Mouse (Mus musculus): ENCODE measurements around the gene Phf3. TPM values are rescaled to one million over a fixed set of nuclear protein-coding genes. Genes with fewer than 3 reads are reported as not detected.

The Phf3 gene
- polyA plus RNA-seq, 1 experiment from 2014 or later, result 44.9 TPM

DNA sequence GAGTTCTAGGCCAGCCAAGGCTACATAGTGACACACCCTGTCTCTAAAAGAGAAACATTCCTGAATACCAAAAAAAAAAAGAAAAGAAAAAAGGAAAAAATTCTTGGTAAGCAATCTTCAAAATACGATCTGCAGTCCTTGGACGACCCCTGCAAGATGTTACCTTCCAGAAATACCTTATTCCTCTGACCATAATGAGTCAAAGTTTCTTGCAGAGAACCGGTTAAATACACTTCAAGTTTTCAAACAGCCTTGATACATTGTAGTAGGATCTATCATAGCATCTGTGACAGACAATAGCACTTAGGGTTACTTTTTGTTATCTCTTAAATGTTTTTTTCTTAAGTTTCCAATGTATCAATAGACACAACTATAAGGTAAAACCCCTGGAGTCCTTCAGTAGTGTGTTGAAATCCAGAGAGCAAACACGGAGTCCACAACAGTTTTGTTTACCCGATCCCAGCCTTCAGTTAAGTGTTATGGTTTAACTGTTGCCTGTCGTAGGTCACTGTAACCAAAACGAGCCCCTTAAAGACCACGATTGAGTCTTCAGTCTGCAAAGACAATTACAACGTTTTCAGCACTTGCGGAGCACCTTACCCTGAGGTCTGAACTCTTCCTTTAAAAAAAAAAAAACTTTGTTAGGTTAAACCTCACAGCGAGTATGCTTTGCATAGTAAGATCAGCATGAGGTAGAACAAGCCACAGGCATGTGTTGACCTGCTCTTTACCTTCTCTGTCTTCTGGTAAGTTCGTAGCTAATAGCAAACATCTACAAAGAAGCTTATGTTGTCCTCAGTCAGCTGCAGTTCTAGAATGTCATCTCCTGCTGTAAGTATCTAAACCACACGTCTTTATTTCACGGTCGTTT, 775 bp upstream of the Phf3 start:
- H3K4me1 ChIP-seq (replicated peaks), result peaks cover 10% of the 10 kb centered on the region
- no peak for ATAC-seq (ENCODE audit: insufficient number of reproducible peaks, insufficient read depth, low FRiP score, low TSS enrichment, low read depth)
- H3K4me2 ChIP-seq, result peak overlapping the region; percentile 49
- peak overlapping the region; percentile 94; the same call in 1 of the 2 replicates for H3K9ac ChIP-seq (replicated peaks)
- peak overlapping the region; percentile 90 for H3K4me3 ChIP-seq (replicated peaks)
- no peaks in the 10 kb centered on the region for H3K36me3 ChIP-seq
- peak overlapping the region; percentile 99 for H3K27ac ChIP-seq
- 43% methylated on average over 15 of the region's 15 CpGs for WGBS
- H3K27me3 ChIP-seq, result no peaks in the 10 kb centered on the region
- H3K9me3 ChIP-seq, result no peaks in the 10 kb centered on the region

DNA sequence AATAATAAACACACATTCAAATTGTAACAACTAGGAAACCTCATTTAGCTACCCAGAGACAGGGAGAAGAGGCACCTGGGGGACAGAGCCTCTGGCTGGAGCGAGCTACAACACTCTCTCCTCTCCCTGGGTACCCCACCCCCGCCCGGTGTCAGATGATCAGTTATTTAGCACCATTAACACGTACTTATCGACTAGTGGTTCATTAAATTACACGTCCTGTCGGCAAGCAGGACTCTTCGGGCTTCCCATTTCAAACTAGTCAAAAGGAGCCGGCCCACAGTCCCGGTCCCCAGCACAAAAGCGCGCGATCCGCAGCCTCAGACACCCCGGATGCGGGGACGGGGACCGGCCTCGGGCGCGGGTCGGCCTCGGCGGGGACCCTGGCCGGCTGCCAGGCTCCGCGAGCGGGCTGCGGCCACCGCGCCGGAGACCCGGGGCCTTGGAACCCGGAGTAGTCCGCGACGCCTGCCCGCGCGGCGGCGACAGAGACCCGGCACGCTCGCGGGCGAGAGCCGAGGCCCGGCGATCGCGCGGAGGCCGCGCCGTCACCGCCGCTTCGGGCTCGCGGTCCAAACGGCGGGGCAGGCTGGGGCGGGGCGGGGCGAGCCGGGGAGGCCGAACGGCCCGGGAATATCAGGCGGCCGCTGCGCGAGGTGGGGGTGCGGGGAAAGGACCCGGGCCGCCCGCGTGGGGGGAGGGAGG, 733 bp downstream of the Phf3 start:
- H3K9ac ChIP-seq (replicated peaks), result peak overlapping the region; percentile 94
- peak overlapping the region; percentile 90 for H3K4me3 ChIP-seq (replicated peaks)
- H3K36me3 ChIP-seq, result no peaks in the 10 kb centered on the region
- H3K4me2 ChIP-seq, result peak overlapping the region; percentile 61
- 0 out of 2 replicates have a peak, but pooled peaks have one; percentile 18 for ATAC-seq (ENCODE audit: insufficient number of reproducible peaks, insufficient read depth, low FRiP score, low TSS enrichment, low read depth)
- peak overlapping the region; percentile 99 for H3K27ac ChIP-seq
- under 1% methylated on average over 58 of the region's 79 CpGs for WGBS
- peaks cover 10% of the 10 kb centered on the region for H3K4me1 ChIP-seq (replicated peaks)
- H3K27me3 ChIP-seq, result no peaks in the 10 kb centered on the region
- no peaks in the 10 kb centered on the region for H3K9me3 ChIP-seq

DNA sequence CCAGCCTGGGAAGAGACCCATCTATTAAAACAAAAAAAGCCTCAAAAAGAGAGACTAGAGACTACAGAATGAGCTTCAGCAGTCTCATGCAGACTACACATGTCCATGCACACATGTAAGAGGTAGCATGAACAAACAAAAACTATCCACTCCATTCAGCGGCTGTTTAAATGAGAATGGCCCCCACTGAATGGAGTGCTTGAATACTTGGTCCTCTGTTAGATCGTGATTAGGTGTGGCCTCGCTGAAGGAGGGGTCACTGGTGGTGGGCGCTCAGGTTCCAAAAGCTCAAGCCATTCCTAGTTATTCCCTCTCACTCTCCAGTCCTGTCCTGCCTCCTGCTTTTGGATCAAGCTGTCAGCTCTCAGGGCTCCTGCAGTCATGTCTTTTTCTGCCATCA, 5.9 kb downstream of the Phf3 start:
- no peak for ATAC-seq (ENCODE audit: insufficient number of reproducible peaks, insufficient read depth, low FRiP score, low TSS enrichment, low read depth)
- no peak overlapping the region for H3K27ac ChIP-seq
- H3K9ac ChIP-seq (replicated peaks), result no peak overlapping the region
- no peaks in the 10 kb centered on the region for H3K36me3 ChIP-seq
- H3K9me3 ChIP-seq, result no peaks in the 10 kb centered on the region
- peaks cover 10% of the 10 kb centered on the region for H3K4me1 ChIP-seq (replicated peaks)
- H3K27me3 ChIP-seq, result no peaks in the 10 kb centered on the region
- no peak overlapping the region for H3K4me2 ChIP-seq
- no peak overlapping the region for H3K4me3 ChIP-seq (replicated peaks)
- 90% methylated on average over 4 of the region's 4 CpGs for WGBS

DNA sequence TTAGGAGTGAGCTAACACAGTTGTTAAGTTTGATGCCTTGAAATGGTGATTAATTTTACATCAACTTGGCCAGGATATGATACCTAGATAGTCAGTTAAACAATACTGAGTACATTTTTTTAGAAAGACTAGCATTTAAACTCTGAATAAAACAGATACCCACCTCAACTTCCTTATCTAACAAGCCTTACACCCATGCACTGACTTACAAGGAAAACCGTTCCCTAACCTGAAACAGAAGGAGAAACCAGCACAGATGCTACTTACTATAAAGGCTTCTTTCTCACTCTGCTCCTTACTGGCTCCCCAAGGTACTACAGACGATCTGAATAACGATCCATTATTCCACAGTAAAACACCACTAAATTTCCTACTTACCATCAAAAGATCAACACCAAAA, 21.2 kb downstream of the Phf3 start:
- Histone ChIP-seq H3K4me1 (replicated peaks) (no peaks in the 10 kb centered on the region), H3K36me3 (peaks cover 9% of the 10 kb centered on the region; the same call in 1 of the 2 replicates), H3K9ac (replicated peaks) (no peak overlapping the region), H3K9me3 (no peaks in the 10 kb centered on the region), H3K27ac (no peak overlapping the region), H3K4me3 (replicated peaks) (no peak overlapping the region), H3K4me2 (no peak overlapping the region), H3K27me3 (no peaks in the 10 kb centered on the region)
- WGBS, result 72% methylated on average over 3 of the region's 3 CpGs
- no peak for ATAC-seq (ENCODE audit: insufficient number of reproducible peaks, insufficient read depth, low FRiP score, low TSS enrichment, low read depth)

DNA sequence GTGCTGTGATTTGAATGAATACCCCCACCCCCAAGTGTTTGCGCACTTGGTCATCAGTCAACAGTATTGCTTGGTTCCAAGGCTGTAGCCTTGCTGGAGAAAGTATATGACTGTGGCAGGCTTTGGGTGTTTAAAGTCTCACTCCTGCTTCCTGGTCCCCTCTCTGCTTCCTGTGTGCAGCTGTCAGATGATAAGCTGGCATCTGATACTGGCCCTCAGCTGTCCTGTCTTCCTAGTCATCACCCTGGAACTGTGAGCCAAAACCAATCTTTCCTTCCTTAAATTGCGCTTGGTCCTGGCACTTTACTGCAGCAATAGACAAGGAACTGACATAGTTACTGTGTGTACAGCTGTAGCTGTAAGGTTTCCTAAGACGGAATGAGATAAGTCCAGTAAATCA, 21.8 kb downstream of the Phf3 start:
- H3K27me3 ChIP-seq, result no peaks in the 10 kb centered on the region
- no peak overlapping the region for H3K27ac ChIP-seq
- peaks cover 9% of the 10 kb centered on the region; the same call in 1 of the 2 replicates for H3K36me3 ChIP-seq
- H3K9ac ChIP-seq (replicated peaks), result no peak overlapping the region
- H3K9me3 ChIP-seq, result no peaks in the 10 kb centered on the region
- no peak overlapping the region for H3K4me2 ChIP-seq
- no peak for ATAC-seq (ENCODE audit: insufficient number of reproducible peaks, insufficient read depth, low FRiP score, low TSS enrichment, low read depth)
- 89% methylated on average over 3 of the region's 3 CpGs for WGBS
- H3K4me1 ChIP-seq (replicated peaks), result no peaks in the 10 kb centered on the region
- no peak overlapping the region for H3K4me3 ChIP-seq (replicated peaks)

DNA sequence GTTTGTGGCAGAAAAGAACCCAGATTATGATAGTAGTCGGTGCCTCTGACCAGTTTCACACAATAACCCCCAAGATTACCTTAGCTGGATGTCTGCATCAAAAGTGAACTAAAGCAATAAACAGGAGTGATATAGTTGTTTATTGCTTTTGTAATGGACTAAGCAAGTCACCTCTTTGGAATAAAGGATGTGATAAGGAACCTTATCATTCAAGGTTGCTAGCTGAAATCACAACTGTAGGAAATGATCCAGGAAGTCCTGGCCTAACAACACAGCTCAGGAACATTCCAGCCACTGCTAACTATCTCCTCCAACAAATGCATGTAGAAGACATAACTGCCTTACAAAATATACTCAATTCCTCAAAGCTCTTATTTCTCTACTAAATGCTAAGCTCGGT, 22.8 kb downstream of the Phf3 start:
- Histone ChIP-seq H3K4me3 (replicated peaks) (no peak overlapping the region), H3K4me1 (replicated peaks) (no peaks in the 10 kb centered on the region), H3K9me3 (no peaks in the 10 kb centered on the region), H3K27ac (no peak overlapping the region), H3K27me3 (no peaks in the 10 kb centered on the region), H3K36me3 (peaks cover 9% of the 10 kb centered on the region; the same call in 1 of the 2 replicates), H3K9ac (replicated peaks) (no peak overlapping the region), H3K4me2 (no peak overlapping the region)
- no peak for ATAC-seq (ENCODE audit: insufficient number of reproducible peaks, insufficient read depth, low FRiP score, low TSS enrichment, low read depth)
- WGBS, result 93% methylated on average over 2 of the region's 2 CpGs

DNA sequence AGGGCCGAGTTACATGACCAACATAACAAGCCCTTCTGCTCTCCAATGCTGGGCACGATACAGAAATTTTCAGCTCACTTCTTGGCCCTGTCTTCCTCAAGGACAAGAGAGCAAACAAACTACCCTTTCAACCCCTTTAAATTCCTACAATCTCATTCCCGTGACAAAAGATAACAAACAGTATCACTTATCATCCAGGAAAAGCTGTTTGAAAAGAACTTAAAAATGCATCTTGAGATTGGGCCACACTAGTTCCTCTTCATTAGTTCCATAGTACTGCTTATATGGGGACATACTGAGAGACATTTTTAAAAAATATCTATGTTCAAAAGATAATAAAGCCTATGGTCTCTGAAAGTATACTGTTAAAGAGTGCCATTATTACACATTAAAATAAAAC, 23.8 kb downstream of the Phf3 start:
- Histone ChIP-seq H3K4me2 (no peak overlapping the region), H3K9me3 (no peaks in the 10 kb centered on the region), H3K4me1 (replicated peaks) (no peaks in the 10 kb centered on the region), H3K27me3 (no peaks in the 10 kb centered on the region), H3K36me3 (peaks cover 9% of the 10 kb centered on the region; the same call in 1 of the 2 replicates), H3K27ac (no peak overlapping the region), H3K9ac (replicated peaks) (no peak overlapping the region), H3K4me3 (replicated peaks) (no peak overlapping the region)
- 94% methylated on average over 3 of the region's 3 CpGs for WGBS
- ATAC-seq (ENCODE audit: insufficient number of reproducible peaks, insufficient read depth, low FRiP score, low TSS enrichment, low read depth), result no peak

DNA sequence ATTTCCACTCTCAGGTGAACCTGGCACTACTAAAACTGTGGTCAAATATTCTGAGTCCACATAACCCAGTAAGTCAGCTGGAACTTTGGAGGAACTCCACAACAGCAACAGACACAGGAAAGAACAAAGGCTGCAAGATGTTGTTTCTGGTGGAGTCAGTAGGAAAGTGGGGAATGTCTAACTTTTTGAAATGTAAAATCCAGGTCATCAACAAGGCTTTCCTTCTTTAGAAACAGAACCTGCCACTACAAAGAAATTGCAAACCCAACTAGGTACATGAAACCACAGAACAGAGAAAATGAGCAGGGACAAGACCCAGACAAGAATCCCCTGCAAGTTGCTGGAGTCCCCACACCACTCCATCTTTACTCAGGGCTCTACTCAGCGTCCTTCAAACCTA, 26.0 kb downstream of the Phf3 start:
- peaks cover 7% of the 10 kb centered on the region; the same call in 1 of the 2 replicates for H3K36me3 ChIP-seq
- no peak overlapping the region for H3K27ac ChIP-seq
- H3K4me2 ChIP-seq, result no peak overlapping the region
- no peaks in the 10 kb centered on the region for H3K27me3 ChIP-seq
- no peak overlapping the region for H3K4me3 ChIP-seq (replicated peaks)
- no peaks in the 10 kb centered on the region for H3K9me3 ChIP-seq
- H3K4me1 ChIP-seq (replicated peaks), result no peaks in the 10 kb centered on the region
- no peak for ATAC-seq (ENCODE audit: insufficient number of reproducible peaks, insufficient read depth, low FRiP score, low TSS enrichment, low read depth)
- WGBS, result 47% methylated on average over 1 of the region's 1 CpGs
- H3K9ac ChIP-seq (replicated peaks), result no peak overlapping the region

DNA sequence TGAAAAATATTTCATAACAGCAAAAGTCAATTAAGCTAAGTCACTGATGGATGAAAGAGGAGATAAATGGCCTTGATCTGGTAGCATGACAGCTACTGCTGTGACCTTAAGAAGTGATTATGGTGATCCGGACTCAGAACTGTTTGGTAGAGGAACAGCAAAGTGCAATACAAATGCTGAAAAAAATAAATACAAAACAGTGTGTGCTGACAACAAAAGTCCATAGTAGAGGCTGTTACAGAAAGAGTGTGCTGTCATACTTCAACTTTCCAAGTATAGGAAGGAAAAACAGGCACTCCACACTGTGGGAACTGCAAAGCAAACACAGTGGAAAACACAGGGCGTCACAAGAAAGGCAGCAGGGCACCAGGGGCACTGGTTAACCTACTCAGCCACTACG, 34.1 kb downstream of the Phf3 start:
- no peak for ATAC-seq (ENCODE audit: insufficient number of reproducible peaks, insufficient read depth, low FRiP score, low TSS enrichment, low read depth)
- H3K9ac ChIP-seq (replicated peaks), result no peak overlapping the region
- H3K27me3 ChIP-seq, result no peaks in the 10 kb centered on the region
- H3K4me3 ChIP-seq (replicated peaks), result no peak overlapping the region
- H3K4me2 ChIP-seq, result no peak overlapping the region
- peaks cover 16% of the 10 kb centered on the region; the same call in 1 of the 2 replicates for H3K36me3 ChIP-seq
- no peaks in the 10 kb centered on the region for H3K9me3 ChIP-seq
- no peaks in the 10 kb centered on the region for H3K4me1 ChIP-seq (replicated peaks)
- WGBS, result 75% methylated on average over 3 of the region's 3 CpGs
- H3K27ac ChIP-seq, result no peak overlapping the region

DNA sequence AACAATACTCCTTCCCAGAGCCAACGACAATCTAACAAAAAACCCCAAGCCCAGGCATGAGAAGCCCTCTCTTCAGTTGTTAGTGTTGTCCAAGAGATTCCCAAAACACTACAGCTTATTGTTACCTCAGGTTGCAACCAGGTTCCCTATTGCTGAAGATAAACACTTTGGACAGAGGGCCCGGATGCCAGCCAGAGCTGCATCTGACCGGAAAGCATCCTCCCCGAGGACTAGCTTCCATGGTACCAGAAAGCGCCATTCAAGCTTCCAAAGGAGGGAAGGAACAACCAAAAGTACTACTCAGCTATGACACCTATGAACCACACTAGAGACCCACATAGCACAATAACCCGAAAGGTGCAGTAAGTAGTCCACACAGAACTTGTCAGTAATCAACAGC, 38.2 kb downstream of the Phf3 start:
- Histone ChIP-seq H3K27ac (no peak overlapping the region), H3K4me3 (replicated peaks) (no peak overlapping the region), H3K4me1 (replicated peaks) (no peaks in the 10 kb centered on the region), H3K36me3 (peaks cover 28% of the 10 kb centered on the region), H3K9me3 (no peaks in the 10 kb centered on the region), H3K9ac (replicated peaks) (no peak overlapping the region), H3K4me2 (no peak overlapping the region), H3K27me3 (no peaks in the 10 kb centered on the region)
- ATAC-seq (ENCODE audit: insufficient number of reproducible peaks, insufficient read depth, low FRiP score, low TSS enrichment, low read depth), result no peak
- WGBS, result 93% methylated on average over 6 of the region's 6 CpGs

DNA sequence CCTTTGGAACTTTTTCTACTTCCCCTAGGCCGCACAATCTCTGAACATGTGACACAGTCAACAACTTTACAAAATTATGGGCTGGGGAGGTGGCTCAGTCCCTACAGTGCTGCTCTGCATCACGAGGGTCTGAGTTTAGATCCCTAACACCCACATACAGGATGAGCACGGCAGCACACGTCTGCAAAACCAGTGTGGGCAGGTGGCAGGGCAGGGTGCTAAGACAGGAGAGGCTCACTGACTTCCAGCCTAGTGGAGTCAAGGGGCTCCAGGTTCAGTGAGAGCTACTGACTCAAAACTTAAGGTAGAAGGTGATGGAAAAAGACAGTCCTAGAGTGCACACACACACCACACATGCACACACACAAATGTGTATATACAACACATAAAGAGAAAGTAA, 40.9 kb downstream of the Phf3 start:
- 82% methylated on average over 4 of the region's 4 CpGs for WGBS
- Histone ChIP-seq H3K27ac (no peak overlapping the region; the same call in 1 of the 2 replicates), H3K4me2 (no peak overlapping the region), H3K4me1 (replicated peaks) (no peaks in the 10 kb centered on the region), H3K9ac (replicated peaks) (no peak overlapping the region), H3K36me3 (peaks cover 47% of the 10 kb centered on the region), H3K9me3 (no peaks in the 10 kb centered on the region), H3K27me3 (no peaks in the 10 kb centered on the region), H3K4me3 (replicated peaks) (no peak overlapping the region)
- no peak for ATAC-seq (ENCODE audit: insufficient number of reproducible peaks, insufficient read depth, low FRiP score, low TSS enrichment, low read depth)
